Mouse (Mus musculus) liver, adult 2 months (tissue): ENCODE measurements at regions not wholly inside any gene's neighbourhood (a gene's known extent, or its start where the extent isn't known, plus 50 kb on each side); places are given as distances from the start of the nearest gene placed in this dataset.

Experiments used
- DNase-seq: peaks from one replicate; pipeline ENCODE4 v3.0.0-alpha.2; 2011; ENCODE audit warnings: low read depth, low spot score; ENCODE audit errors: extremely low read depth
- H3K27ac ChIP-seq: fragments of 200-500 bp; replicated peaks from 2 replicates; pipeline ENCODE4 v1.5.1; 2012; ENCODE audit warnings: low read depth, mild to moderate bottlenecking, control low read depth, inconsistent platforms, low read length; ENCODE audit not compliant: insufficient read depth
- H3K27me3 ChIP-seq: fragments of 200-500 bp; 2 replicates; pipeline ENCODE4 v1.6.1; 2012; ENCODE audit warnings: mild to moderate bottlenecking, moderate library complexity, low read length, inconsistent platforms; ENCODE audit not compliant: control insufficient read depth, insufficient read depth
- H3K36me3 ChIP-seq: fragments of 200-500 bp; 2 replicates; pipeline ENCODE4 v1.6.1; 2012; ENCODE audit warnings: low read length, inconsistent platforms; ENCODE audit not compliant: control insufficient read depth, insufficient read depth
- H3K4me1 ChIP-seq: fragments of 200-500 bp; 2 replicates; pipeline ENCODE4 v1.6.1; 2011; ENCODE audit warnings: low read length; ENCODE audit not compliant: control insufficient read depth, insufficient read depth
- H3K4me3 ChIP-seq: fragments of 200-500 bp; 2 replicates; pipeline ENCODE4 v1.5.1; 2011; ENCODE audit warnings: low read depth, mild to moderate bottlenecking, control low read depth, low read length, moderate library complexity; ENCODE audit not compliant: insufficient read depth
- H3K79me2 ChIP-seq: fragments of 200-500 bp; 2 replicates; pipeline ENCODE4 v1.6.1; 2012; ENCODE audit warnings: inconsistent platforms, mild to moderate bottlenecking, low read length, moderate library complexity; ENCODE audit not compliant: control insufficient read depth, insufficient read depth
- H3K9ac ChIP-seq: fragments of 200-500 bp; 2 replicates; pipeline ENCODE4 v1.6.1; 2012; ENCODE audit warnings: low read depth, mild to moderate bottlenecking, control low read depth, inconsistent platforms, low read length
- CTCF ChIP-seq: fragments of 200-500 bp; IDR thresholded peaks from 2 replicates; pipeline ENCODE4 v1.5.1; 2011; ENCODE audit warnings: low read depth, low read length, control low read depth
- POLR2A ChIP-seq: fragments of 200-500 bp; IDR thresholded peaks from 2 replicates; pipeline ENCODE4 v1.6.1; 2011; ENCODE audit warnings: low read length, control low read depth; ENCODE audit not compliant: insufficient read depth; ENCODE audit errors: extremely low read depth
- WGBS: fragments of 180-500 bp; shearing (Covaris S2); methylation state at CpG from one replicate; pipeline ENCODE4 v1.1.7; 2018; 5-methylcytosine and 5-hydroxymethylcytosine counted together

DNA sequence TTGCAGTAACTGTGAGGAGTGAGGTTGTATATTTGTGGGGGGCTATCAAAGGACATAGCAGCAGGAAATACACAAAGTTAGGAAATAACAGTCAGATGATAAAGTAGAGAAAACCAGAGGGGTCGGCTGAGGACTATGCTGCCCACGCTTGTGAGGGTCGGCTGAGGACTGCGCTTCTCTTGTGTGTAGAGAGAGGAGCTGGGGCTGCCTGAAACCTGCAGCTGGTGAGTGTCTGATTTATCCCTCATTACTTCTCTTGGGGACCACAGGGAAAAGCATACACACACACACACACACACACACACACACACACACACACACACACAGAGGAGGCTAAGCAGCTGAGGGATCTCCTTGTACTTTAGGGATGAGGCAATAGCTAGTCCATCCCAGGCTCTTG lies 124.3 kb upstream of the Rbfox1 start:
- TF ChIP-seq POLR2A: no peak
- no peak for TF ChIP-seq CTCF
- H3K79me2 ChIP-seq: no peaks in the 10 kb centered on the region
- WGBS: 83% methylated on average over 4 of the region's 4 CpGs
- DNase-seq: no peak
- no peaks in the 10 kb centered on the region for H3K4me1 ChIP-seq
- H3K9ac ChIP-seq: no peak overlapping the region
- no peak overlapping the region for H3K4me3 ChIP-seq
- no peaks in the 10 kb centered on the region for H3K36me3 ChIP-seq
- no peak overlapping the region for H3K27ac ChIP-seq
- H3K27me3 ChIP-seq: no peaks in the 10 kb centered on the region

DNA sequence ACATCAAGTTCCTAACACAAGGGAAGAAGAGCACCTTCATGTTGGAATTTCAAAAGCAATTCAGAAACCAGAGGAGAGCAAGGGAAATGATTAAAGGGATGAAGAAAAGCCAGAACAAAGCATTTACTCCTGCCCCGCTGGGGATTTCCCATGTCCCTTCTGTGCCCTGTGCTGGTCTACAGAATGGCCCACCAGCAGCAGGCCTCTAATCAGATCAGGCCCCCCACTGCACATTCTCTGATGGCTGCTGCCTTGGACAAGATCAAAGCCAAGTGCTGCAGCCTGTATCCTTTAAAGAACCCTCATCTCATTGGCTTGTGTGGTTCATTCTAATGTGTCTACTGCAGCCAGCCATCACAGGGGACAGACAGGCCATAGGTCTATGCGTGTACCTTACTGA lies 126.1 kb upstream of the Rbfox1 start:
- no peak overlapping the region for H3K27ac ChIP-seq

DNA sequence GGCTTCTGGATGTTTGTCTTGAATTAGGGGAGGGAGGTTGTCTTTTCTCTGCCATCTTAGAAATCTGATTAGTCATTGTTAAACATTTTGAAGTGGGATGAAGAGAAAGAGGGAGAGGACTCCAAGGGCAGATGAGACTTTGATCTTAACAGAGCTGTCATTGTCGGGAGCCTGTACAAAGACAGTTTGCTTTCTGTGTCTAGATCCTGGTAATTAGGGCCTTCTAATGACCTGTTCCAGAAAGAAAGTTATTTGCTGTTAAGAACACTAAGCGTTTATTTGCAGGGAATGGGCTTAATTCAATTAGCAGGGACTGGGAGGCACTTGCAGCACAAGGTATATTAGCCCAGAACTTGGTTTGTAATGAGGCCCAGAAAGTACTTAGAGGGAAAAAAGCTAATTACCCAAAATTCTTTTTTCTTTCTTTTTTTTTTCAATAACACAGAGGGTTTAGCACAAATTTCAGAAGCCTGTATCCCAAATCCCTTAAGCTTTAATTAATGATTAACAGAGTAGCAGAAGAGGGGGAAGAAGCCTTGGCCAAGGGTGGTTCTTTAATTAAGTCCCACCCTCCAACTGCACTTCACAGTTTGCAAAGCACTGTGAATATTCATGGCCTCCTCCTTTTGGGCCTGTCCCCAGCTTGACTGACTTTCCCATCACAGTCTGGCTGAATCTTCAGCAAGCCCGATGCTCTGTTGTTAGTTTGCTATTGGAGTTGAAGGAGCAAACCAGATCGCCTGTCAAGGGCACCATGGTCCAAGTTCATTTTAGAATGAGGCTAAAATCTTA lies 142.2 kb upstream of the Rbfox1 start:
- no peak for DNase-seq

More for the DNA sequence above, 126.1 kb upstream of the Rbfox1 start:
- Histone ChIP-seq H3K79me2 (no peaks in the 10 kb centered on the region), H3K4me1 (no peaks in the 10 kb centered on the region), H3K4me3 (no peak overlapping the region), H3K9ac (no peak overlapping the region), H3K27me3 (no peaks in the 10 kb centered on the region), H3K36me3 (no peaks in the 10 kb centered on the region)
- DNase-seq: no peak
- 80% methylated on average over 2 of the region's 2 CpGs for WGBS
- TF ChIP-seq POLR2A (no peak), CTCF (no peak)

DNA sequence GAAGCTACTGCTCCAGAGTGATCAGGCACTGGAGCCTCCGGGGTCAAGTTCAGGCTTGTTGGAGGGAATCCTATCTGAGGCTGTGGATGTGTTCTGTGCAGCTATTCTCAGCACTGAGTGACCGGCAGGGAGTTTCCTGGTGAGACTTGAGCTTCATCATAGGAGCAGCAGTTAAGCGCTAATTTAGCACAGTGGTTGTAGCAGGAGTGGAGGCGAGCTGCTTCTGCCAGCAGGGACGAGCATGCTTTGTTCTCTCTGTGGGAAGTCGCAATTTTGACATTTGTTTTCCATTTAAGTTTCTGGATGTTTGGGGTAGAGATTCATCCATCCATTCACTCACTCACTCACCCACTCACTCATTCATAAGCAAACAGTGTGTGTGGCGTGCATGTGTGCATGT lies 144.4 kb upstream of the Rbfox1 start:
- Histone ChIP-seq H3K36me3 (no peaks in the 10 kb centered on the region), H3K27ac (no peak overlapping the region), H3K27me3 (no peaks in the 10 kb centered on the region), H3K79me2 (no peaks in the 10 kb centered on the region), H3K4me3 (no peak overlapping the region), H3K4me1 (no peaks in the 10 kb centered on the region), H3K9ac (no peak overlapping the region)
- no peak for DNase-seq
- TF ChIP-seq CTCF: no peak
- no peak for TF ChIP-seq POLR2A
- WGBS: 81% methylated on average over 7 of the region's 7 CpGs

More for the DNA sequence above, 142.2 kb upstream of the Rbfox1 start:
- no peaks in the 10 kb centered on the region for H3K27me3 ChIP-seq
- H3K4me3 ChIP-seq: no peak overlapping the region
- H3K4me1 ChIP-seq: no peaks in the 10 kb centered on the region
- no peaks in the 10 kb centered on the region for H3K79me2 ChIP-seq
- no peak overlapping the region for H3K27ac ChIP-seq
- 57% methylated on average over 4 of the region's 4 CpGs for WGBS
- no peak for TF ChIP-seq POLR2A
- TF ChIP-seq CTCF: no peak
- H3K36me3 ChIP-seq: no peaks in the 10 kb centered on the region
- H3K9ac ChIP-seq: no peak overlapping the region

DNA sequence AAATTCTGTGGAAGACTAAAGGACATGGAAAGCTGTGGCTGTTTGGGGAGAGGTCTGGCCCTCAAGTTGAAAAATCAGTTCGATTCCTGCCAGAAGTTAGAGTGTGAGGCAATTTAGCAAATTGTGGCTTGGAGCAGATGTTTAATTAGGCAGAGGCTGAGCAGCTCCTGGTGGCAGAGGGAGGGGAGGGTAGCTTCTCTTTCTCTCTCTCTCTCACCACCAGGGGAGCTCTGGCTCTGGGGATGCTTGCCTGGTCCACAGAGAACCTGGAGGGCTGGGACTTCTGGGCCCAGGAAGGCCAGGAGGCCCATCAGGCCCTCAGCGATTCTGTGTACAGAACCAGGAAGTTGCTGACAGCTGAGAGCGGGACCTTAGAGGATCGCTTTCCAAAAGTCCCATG lies 151.5 kb upstream of the Rbfox1 start:
- TF ChIP-seq POLR2A (no peak), CTCF (no peak)
- no peak for DNase-seq
- WGBS: 71% methylated on average over 4 of the region's 4 CpGs
- Histone ChIP-seq H3K4me3 (no peak overlapping the region), H3K79me2 (no peaks in the 10 kb centered on the region), H3K27ac (no peak overlapping the region), H3K9ac (no peak overlapping the region), H3K27me3 (no peaks in the 10 kb centered on the region), H3K36me3 (no peaks in the 10 kb centered on the region), H3K4me1 (no peaks in the 10 kb centered on the region)

DNA sequence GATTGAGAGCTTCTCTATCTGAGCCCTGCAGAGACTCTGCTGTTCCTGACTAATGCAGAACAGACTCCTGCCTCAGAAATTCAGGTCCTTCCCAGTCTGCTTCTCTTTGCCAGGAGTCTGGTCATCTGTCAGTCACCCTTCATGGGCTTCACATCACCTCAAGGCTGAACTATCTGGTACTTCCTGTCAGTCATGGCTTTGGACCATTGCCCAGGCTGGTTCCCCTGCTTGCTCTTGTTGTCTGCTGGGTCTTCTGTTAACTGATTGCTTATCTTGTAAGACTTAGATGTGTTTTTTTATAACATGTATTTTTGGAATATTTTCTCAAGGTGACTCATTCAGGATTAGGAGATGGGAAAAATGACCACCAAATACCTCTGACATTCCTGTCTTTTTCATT lies 162.6 kb upstream of the Rbfox1 start:
- no peaks in the 10 kb centered on the region for H3K79me2 ChIP-seq
- no peaks in the 10 kb centered on the region for H3K4me1 ChIP-seq
- no peak overlapping the region for H3K4me3 ChIP-seq
- DNase-seq: no peak
- no peaks in the 10 kb centered on the region for H3K27me3 ChIP-seq
- TF ChIP-seq POLR2A (no peak), CTCF (no peak)
- no peaks in the 10 kb centered on the region for H3K36me3 ChIP-seq
- no peak overlapping the region for H3K27ac ChIP-seq
- no peak overlapping the region for H3K9ac ChIP-seq
